Mouse (Mus musculus) regulatory T cell (primary cell): Measurements from ENCODE around the gene Tlk2.

Experiments used
- in situ Hi-C: fragments of 300-600 bp; cut with MboI, MseI; formaldehyde crosslinking; loops from one replicate; pipeline ENCODE4 v1.15.1; 2025; ENCODE audit warnings: high pct_unique_total_duplicates

Gene Tlk2

GRCm38 (mm10) chr11:105161411-105161810 is 17.2 kb upstream of the Tlk2 start:
- in situ Hi-C loops = no loop called here

GRCm38 (mm10) chr11:105164516-105165510 is 13.8 kb upstream of the Tlk2 start:
- in situ Hi-C loops = no loop called here

DNA sequence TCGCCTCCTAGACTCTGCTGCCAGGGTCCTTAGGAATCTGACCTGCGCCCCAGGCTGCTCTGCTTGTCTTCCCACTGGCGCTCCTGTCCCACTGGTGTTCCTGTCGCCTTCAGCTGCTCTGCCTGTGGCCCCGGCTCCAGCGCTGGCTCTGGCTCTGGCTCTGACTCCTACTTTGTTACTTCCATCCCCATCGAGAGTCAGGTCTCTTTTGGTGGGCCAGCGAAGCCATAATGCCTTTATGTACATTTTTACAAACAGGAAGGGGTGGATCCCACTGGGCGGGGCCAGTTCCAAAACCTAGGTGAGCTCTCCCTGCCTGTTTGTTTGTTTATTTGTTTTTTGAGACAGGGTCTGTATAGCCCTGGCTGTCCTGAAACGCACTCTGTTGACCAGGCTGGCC is 11.8 kb upstream of the Tlk2 start:
- in situ Hi-C loops = no loop called here

DNA sequence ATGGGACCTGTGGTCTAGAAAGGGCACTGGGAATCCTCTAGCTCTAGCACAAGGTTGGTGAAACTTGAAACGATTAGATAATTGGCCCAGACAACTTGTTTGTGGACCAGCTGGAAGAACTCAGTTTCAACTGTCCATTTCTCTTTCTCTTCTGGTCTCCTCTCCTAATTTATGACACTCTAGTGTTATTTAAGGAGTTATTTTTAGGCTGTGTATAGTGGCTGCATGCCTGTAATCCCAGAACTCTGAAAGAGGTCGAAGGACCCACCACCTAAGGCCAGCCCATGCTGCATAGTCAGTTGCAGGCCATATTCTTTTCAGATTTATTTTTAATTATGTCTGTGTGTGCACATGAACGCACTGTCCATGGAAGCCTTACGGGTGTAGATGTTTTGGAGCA is 916 bp downstream of the Tlk2 start:
- in situ Hi-C loops = loop anchor here (5.0 kb wide), 1 partner anchor 37 kb away; no protein-coding TSS in a partner anchor

- in situ Hi-C loops = no loop called here
Observed at GRCm38 (mm10) chr11:105180471-105181091, 2.0 kb downstream of the Tlk2 start.

DNA sequence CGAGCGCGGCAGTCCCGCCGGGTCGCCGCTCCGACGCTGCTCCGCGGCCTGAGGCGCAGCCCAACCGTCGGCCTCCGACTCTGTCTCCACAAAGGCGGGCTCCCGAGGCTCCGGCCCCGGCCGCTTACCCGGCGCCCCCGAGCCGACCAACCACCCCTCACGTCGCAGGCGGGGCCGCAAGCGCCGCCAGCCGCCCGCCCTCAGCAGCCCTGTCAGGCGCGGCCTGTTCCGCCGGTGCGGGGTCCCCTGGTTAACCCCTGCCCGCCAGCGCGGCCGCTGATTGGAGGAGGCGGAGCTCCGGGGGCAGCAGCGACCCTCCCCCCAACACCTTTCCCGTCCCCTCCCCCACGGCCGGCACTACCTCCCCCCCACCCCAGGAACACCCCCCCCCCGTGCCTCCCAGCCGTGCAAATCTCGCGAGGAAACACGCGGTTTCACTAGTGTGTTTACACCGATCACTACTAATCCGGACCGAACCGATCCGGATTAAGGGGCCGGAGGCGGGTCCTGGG is 2.6 kb downstream of the Tlk2 start:
- in situ Hi-C loops = no loop called here

- in situ Hi-C loops = no loop called here
Observed at GRCm38 (mm10) chr11:105181689-105182460, 3.3 kb downstream of the Tlk2 start.

- in situ Hi-C loops = no loop called here
Observed at GRCm38 (mm10) chr11:105182461-105182855, 3.9 kb downstream of the Tlk2 start.

GRCm38 (mm10) chr11:105184678-105185077 is 6.1 kb downstream of the Tlk2 start:
- in situ Hi-C loops = no loop called here

- in situ Hi-C loops = no loop called here
Observed at GRCm38 (mm10) chr11:105192186-105192585, 13.6 kb downstream of the Tlk2 start.

- in situ Hi-C loops = no loop called here
Observed at GRCm38 (mm10) chr11:105196893-105197662, 18.5 kb downstream of the Tlk2 start.

GRCm38 (mm10) chr11:105202403-105202802 is 23.8 kb downstream of the Tlk2 start:
- in situ Hi-C loops = no loop called here

DNA sequence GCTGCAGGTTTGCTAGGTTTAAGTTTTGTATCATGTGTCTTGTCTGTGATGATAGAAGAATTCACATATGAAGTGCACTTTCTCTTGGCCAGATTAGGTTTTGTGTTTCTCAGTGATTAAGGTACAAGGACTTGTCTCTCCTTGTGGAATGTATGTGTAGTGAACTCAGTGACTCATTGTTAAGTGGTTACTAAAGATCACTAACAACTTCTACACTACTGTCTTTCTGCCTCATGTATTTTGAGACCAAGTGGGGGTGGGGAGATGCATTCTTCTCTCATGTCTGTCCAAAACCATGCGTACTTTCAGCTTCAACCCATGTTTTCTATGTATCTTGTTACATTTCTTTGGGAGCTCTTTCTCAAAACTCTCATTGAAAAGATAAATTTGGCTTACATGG is 31.4 kb downstream of the Tlk2 start:
- in situ Hi-C loops = no loop called here

DNA sequence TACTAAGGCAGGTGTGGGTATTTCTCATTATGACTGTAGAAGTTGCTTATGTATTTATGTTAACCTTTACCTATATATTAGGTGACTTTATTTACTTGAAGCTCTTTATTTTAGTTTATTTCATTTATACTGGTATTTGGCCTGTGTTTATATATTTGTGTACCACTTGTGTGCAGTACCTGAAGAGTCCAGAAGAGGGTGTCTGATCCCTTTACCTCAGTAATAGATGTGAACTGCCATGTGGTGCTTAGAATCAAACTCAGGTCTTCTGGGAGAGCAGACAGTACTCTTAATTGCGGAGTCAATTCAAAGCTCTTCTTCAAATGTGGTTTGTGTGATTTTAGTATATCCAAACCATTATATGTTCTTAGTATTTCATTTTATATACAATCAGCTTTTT is 35.6 kb downstream of the Tlk2 start:
- in situ Hi-C loops = no loop called here

DNA sequence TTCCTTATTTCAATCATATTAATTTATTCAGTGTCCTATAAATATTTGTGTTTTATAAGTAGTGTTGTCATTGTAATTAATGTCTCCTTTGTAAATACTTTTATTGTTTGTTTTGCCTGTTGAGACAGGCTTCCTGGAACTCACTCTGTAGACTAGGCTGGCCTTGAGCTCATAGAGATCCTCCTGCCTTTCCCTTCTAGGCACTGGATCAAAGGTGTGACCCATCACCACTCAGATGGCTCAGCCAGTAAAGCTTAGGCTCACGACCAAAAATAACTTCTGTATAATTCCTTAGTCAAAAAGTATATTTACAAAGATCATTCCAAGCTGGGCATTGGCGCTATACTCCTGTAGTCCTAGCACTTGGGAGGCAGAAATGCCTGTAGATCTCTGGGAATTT is 39.2 kb downstream of the Tlk2 start:
- in situ Hi-C loops = no loop called here

- in situ Hi-C loops = no loop called here
Observed at GRCm38 (mm10) chr11:105234501-105234900, 55.9 kb downstream of the Tlk2 start.

DNA sequence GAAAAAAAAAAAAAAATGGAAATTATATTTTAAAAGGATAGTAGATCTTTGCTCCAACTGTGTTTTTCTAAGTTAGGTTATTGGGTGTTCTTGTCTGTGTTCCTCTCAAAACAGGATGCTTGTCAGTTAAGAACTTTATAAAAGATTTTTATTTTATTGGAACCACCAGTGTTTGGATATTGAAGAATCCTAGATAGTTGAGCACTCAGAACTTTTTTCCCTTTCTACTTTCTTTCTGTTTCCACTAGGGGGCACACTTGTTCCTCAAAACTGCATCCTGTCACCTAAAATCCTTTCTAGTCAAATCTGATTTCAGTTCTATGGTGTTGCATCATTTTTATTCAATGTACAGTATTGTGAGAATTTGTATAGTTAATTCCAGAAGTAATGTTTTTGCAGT is 62.4 kb downstream of the Tlk2 start:
- in situ Hi-C loops = no loop called here

DNA sequence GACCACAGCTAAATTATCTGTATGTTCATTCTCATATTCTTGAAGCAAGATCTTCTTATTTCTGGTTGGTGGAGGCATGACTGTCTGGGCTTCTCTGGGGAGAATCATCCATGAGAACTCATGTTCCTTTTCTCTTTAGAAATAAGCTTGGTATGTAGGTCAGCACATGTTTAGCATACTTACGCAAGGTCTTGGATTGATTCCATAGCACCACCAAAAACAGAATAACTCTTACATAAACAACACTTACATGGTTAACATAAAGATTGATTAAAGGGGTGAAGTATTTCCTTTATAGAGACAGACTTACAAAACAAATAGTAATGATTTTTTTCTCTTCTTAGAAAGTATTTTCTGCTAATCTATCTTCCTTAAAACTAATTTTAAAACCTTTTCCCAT is 67.8 kb downstream of the Tlk2 start:
- in situ Hi-C loops = no loop called here

DNA sequence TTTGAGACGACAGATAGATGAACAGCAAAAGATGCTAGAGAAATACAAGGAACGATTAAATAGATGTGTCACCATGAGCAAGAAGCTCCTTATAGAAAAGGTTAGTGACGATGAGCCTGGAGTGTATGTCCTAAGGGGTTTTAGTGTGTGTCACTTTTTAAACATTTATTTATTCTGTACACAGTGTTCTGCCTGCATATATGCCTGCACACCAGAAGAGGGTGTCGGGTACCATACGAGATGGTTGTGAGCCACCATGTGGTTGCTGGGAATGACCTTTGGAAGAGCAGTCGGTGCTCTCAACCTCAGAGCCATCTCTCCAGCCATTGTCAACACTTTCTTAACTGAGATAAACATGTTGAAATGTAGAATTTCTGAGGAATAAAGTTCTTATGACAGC is 68.2 kb downstream of the Tlk2 start:
- in situ Hi-C loops = no loop called here

- in situ Hi-C loops = no loop called here
Observed at GRCm38 (mm10) chr11:105247321-105247720, 68.7 kb downstream of the Tlk2 start.

GRCm38 (mm10) chr11:105259733-105260132 is 81.1 kb downstream of the Tlk2 start:
- in situ Hi-C loops = no loop called here
